ENCODE assay signal across 17 mouse cellular contexts in the genomic region with DNA sequence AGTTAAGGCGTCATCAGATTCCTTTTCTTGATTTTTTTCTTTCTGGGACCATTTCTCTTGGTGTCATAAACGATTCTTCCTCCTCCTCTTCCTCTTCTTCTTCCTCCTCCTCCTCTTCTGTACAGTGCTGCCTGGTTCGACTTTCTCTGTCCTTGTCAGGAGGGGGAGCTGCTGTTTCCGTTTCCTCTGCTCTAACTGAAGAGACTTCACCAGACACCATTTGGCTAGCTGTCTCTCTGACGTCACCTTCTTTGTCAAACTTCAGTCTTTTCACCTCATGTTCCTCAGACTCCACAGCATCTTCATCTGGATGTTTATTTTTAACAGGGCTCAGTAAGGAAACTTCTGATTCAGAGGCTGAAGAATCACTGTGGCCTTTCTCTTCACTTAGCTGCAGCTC. TPM values are rescaled to one million over a fixed set of nuclear protein-coding genes. Genes with fewer than 3 reads are reported as not detected.
"Had no signal": no experiment of that assay in that cellular context is flagged by ENCODE, and none has a peak within 500 bp of the region (broad histone marks: within the 10 kb centered on the region; RNA-seq: fewer than 3 reads in every experiment).

No protein-coding gene starts in this region.

RNA-seq across cellular contexts. Expression of gene Gm20767, which starts 40.7 kb away (rescaled TPM):
- total RNA-seq: midbrain, postnatal 0 days had no signal
- polyA plus RNA-seq: liver, embryonic 15.5 days; liver, postnatal 0 days; lung, adult 2 months; lung, embryonic 15.5 days; lung, postnatal 0 days; macrophage; midbrain, embryonic 11.5 days; midbrain, embryonic 13.5 days; midbrain, embryonic 15.5 days; midbrain, postnatal 0 days; myocyte; neural tube, embryonic 11.5 days; neural tube, embryonic 14.5 days; small intestine, adult 2 months; stomach, embryonic 14.5 days; stomach, embryonic 16.5 days; thymus, postnatal 0 days had no signal

RNA-seq across cellular contexts. Expression of gene Gm21188, which starts 47.3 kb away (rescaled TPM):
- total RNA-seq: midbrain, postnatal 0 days had no signal
- polyA plus RNA-seq: lung, embryonic 15.5 days; midbrain, embryonic 11.5 days; midbrain, embryonic 13.5 days; midbrain, embryonic 15.5 days; midbrain, postnatal 0 days; myocyte; neural tube, embryonic 11.5 days; neural tube, embryonic 14.5 days; stomach, embryonic 14.5 days had no signal
